Mouse (Mus musculus) MEL (cell line): ENCODE measurements around the gene Schip1.

Experiments
- BHLHE40 ChIP-seq: IDR thresholded peaks from 2 replicates; pipeline ENCODE4 v1.6.1; 2012; ENCODE audit warnings: low read depth, mild to moderate bottlenecking, inconsistent platforms, low read length, improper control_type of control experiment, borderline replicate concordance
- CHD1 ChIP-seq: IDR thresholded peaks from 2 replicates; pipeline ENCODE4 v1.6.1; 2012; ENCODE audit warnings: low read depth, mild to moderate bottlenecking, inconsistent platforms, low read length, improper control_type of control experiment
- CTCF ChIP-seq, 3 experiments: IDR thresholded peaks in 2 of 3; conservative IDR thresholded peaks in 1 of 3; 2 replicates each; pipeline ENCODE4 v1.5.1; 2011 to 2012; ENCODE audit warnings: low read length in 3 of 3, low read depth in 2 of 3, mild to moderate bottlenecking in 2 of 3, improper control_type of control experiment in 1 of 3, inconsistent platforms in 1 of 3, mixed read lengths in 1 of 3, moderate library complexity in 1 of 3; ENCODE audit not compliant: control insufficient read depth in 1 of 3, insufficient read depth in 1 of 3, poor library complexity in 1 of 3, severe bottlenecking in 1 of 3
- E2F4 ChIP-seq: IDR thresholded peaks from 2 replicates; pipeline ENCODE4 v1.6.1; 2011; ENCODE audit warnings: low read depth, low read length, improper control_type of control experiment, borderline replicate concordance
- ELF1 ChIP-seq: IDR thresholded peaks from 2 replicates; pipeline ENCODE4 v1.6.1; 2014; ENCODE audit warnings: low read depth, mild to moderate bottlenecking, inconsistent platforms, low read length, improper control_type of control experiment, moderate library complexity
- EP300 ChIP-seq, 2 experiments: IDR thresholded peaks; 2 replicates each; pipeline ENCODE4 v1.6.1; 2011; ENCODE audit warnings: improper control_type of control experiment in 2 of 2, low read length in 2 of 2, low read depth in 1 of 2, mild to moderate bottlenecking in 1 of 2
- GABPA ChIP-seq: IDR thresholded peaks from 2 replicates; pipeline ENCODE4 v1.6.1; 2012; ENCODE audit warnings: low read depth, mild to moderate bottlenecking, inconsistent platforms, low read length, improper control_type of control experiment, moderate library complexity
- HCFC1 ChIP-seq: IDR thresholded peaks from 2 replicates; pipeline ENCODE4 v1.6.1; 2012; ENCODE audit warnings: low read depth, mild to moderate bottlenecking, inconsistent platforms, low read length, improper control_type of control experiment, moderate library complexity
- MAZ ChIP-seq: IDR thresholded peaks from 2 replicates; pipeline ENCODE4 v1.6.1; 2012; ENCODE audit warnings: low read depth, mild to moderate bottlenecking, inconsistent platforms, low read length, improper control_type of control experiment
- MEF2A ChIP-seq: IDR thresholded peaks from 2 replicates; pipeline ENCODE4 v1.6.1; 2014; ENCODE audit warnings: low read depth, mild to moderate bottlenecking, inconsistent platforms, low read length, improper control_type of control experiment; ENCODE audit not compliant: poor library complexity, insufficient replicate concordance, severe bottlenecking; ENCODE audit errors: extremely low read depth
- MXI1 ChIP-seq: IDR thresholded peaks from 2 replicates; pipeline ENCODE4 v1.6.1; 2011; ENCODE audit warnings: mild to moderate bottlenecking, low read depth, low read length, improper control_type of control experiment
- POLR2A ChIP-seq, 2 experiments: IDR thresholded peaks; 2 replicates each; pipeline ENCODE4 v1.6.1; 2011 to 2012; ENCODE audit warnings: low read length in 2 of 2, mild to moderate bottlenecking in 2 of 2, control low read depth in 1 of 2, improper control_type of control experiment in 1 of 2, low read depth in 1 of 2, moderate library complexity in 1 of 2; ENCODE audit not compliant: control insufficient read depth in 1 of 2, insufficient read depth in 1 of 2, poor library complexity in 1 of 2
- POLR2AphosphoS2 ChIP-seq: IDR thresholded peaks from 2 replicates; pipeline ENCODE4 v1.6.1; 2011; ENCODE audit warnings: low read length, improper control_type of control experiment
- USF1 ChIP-seq: IDR thresholded peaks from 2 replicates; pipeline ENCODE4 v1.6.1; 2014; ENCODE audit warnings: low read depth, mild to moderate bottlenecking, inconsistent platforms, low read length, improper control_type of control experiment, moderate library complexity

- TF ChIP-seq E2F4 (no peak), BHLHE40 (no peak), CTCF (IDR thresholded peaks at IDR 0.05 in 2 of 3, conservative IDR thresholded peaks at IDR 0.05 in 1 of 3; ENCODE audit: control insufficient read depth in 1 of 3, insufficient read depth in 1 of 3, low read depth in 2 of 3, low read length in 3 of 3, poor library complexity in 1 of 3, severe bottlenecking in 1 of 3) (no peak), POLR2A (IDR thresholded peaks at IDR 0.05; ENCODE audit: control insufficient read depth in 1 of 2, insufficient read depth in 1 of 2, low read depth in 1 of 2, low read length in 2 of 2, poor library complexity in 1 of 2) (no peak), POLR2AphosphoS2 (no peak), ELF1 (no peak), HCFC1 (no peak), MXI1 (no peak), USF1 (no peak), MEF2A (no peak), EP300 (IDR thresholded peaks at IDR 0.05; ENCODE audit: low read depth in 1 of 2, low read length in 2 of 2) (no peak), MAZ (no peak), GABPA (no peak), CHD1 (no peak)
These were observed 490.6 kb downstream of the Schip1 start for GRCm38 (mm10) chr3:68555087-68555662.
